Mouse (Mus musculus): ENCODE data around the gene Serpinf2. TPM values are rescaled to one million over a fixed set of nuclear protein-coding genes. Genes with fewer than 3 reads are reported as not detected.

The Serpinf2 gene
- polyA plus RNA-seq, 1 experiment: 0.06 TPM

- H3K36me3 ChIP-seq (ENCODE audit: control insufficient read depth, insufficient read depth): peaks cover 63% of the 10 kb centered on the region
- H3K27me3 ChIP-seq (ENCODE audit: control insufficient read depth, insufficient read depth, insufficient read length): no peaks in the 10 kb centered on the region
- no peaks in the 10 kb centered on the region for H3K79me2 ChIP-seq (ENCODE audit: control insufficient read depth, insufficient read depth)
- H3K4me2 ChIP-seq (ENCODE audit: low read depth): no peak overlapping the region
- TF ChIP-seq POLR2AphosphoS2 (IDR thresholded peaks at IDR 0.05; ENCODE audit: insufficient read length, low read depth) (peak; percentile 29), TCF3 (IDR thresholded peaks at IDR 0.05; ENCODE audit: insufficient read length, low read depth) (no peak), CEBPB (IDR thresholded peaks at IDR 0.05; ENCODE audit: insufficient read depth, poor library complexity, severe bottlenecking) (no peak)
- no peak overlapping the region for H3K4me3 ChIP-seq
- H3ac ChIP-seq (ENCODE audit: control insufficient read depth, insufficient read length): no peak overlapping the region
These were observed 28.8 kb downstream of the Serpinf2 start for GRCm38 (mm10) chr11:75410591-75410990.

DNA sequence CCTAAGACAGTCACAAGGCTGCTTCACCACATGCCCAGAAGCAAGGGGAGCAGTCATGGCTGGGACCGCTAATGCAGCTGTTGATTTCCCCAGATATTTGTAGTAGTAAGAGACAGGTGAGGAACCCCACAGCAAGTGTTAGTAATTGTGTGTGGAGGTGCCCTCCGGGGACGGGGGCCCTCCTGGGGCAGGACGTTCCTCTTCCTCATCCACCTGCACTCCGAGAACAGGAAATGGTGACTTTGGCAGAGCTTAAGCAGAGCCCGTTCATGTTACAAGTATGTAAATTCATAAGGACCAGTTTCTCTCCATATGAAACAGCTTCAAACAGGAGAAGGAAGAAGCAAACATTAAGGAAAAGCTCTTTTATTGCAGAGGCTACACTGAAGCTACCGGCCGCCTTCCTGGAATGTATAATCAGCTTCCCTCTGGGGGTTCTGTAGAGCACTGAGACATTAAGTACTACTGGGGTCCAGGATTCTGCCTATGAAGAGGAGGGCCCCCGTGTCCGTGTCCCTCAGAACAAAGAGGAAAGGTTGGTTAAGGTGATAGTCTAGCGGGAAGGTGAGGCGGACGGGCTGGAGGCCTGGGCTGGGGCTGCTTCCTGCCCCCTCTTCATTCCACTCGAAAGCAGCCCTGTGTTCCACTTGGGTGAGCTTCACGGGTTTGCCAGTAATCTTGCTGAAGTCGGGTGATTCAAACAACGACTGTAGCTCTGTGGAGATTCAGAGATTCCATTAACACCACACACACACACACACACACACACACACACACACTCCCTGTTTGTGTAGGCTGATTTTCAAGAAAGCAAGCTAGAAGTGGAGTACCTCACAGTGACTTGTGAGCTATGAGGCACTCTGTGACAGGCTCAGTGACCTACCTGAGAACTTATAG lies 29.5 kb downstream of the Serpinf2 start:
- Histone ChIP-seq H3K4me2 (ENCODE audit: low read depth) (no peak overlapping the region), H3K4me3 (no peak overlapping the region), H3K36me3 (ENCODE audit: control insufficient read depth, insufficient read depth) (peaks cover 56% of the 10 kb centered on the region), H3K27me3 (ENCODE audit: control insufficient read depth, insufficient read depth, insufficient read length) (no peaks in the 10 kb centered on the region), H3ac (ENCODE audit: control insufficient read depth, insufficient read length) (no peak overlapping the region), H3K79me2 (ENCODE audit: control insufficient read depth, insufficient read depth) (no peaks in the 10 kb centered on the region)
- TF ChIP-seq MAX (IDR thresholded peaks at IDR 0.05; ENCODE audit: low read depth): no peak
- TF ChIP-seq POLR2AphosphoS2 (IDR thresholded peaks at IDR 0.05; ENCODE audit: insufficient read length, low read depth): peak; percentile 23

- no peaks in the 10 kb centered on the region for H3K79me2 ChIP-seq (ENCODE audit: control insufficient read depth, insufficient read depth)
- TF ChIP-seq SRF (IDR thresholded peaks at IDR 0.05; ENCODE audit: control insufficient read depth, insufficient read length, low read depth) (no peak), MYOD1 (IDR thresholded peaks at IDR 0.05; ENCODE audit: control insufficient read depth in 1 of 3, insufficient read length in 2 of 3, low read depth in 2 of 3) (peak in 2 of 3 experiments; percentile 31 to 46)
- H3K4me3 ChIP-seq: no peak overlapping the region
- H3K36me3 ChIP-seq (ENCODE audit: control insufficient read depth, insufficient read depth): peaks cover 27% of the 10 kb centered on the region
- H3K4me2 ChIP-seq (ENCODE audit: low read depth): peak overlapping the region; percentile 47
- no peaks in the 10 kb centered on the region for H3K27me3 ChIP-seq (ENCODE audit: control insufficient read depth, insufficient read depth, insufficient read length)
- no peak overlapping the region for H3ac ChIP-seq (ENCODE audit: control insufficient read depth, insufficient read length)
These were observed 32.5 kb downstream of the Serpinf2 start for GRCm38 (mm10) chr11:75406865-75407264.

- no peak overlapping the region for H3ac ChIP-seq (ENCODE audit: control insufficient read depth, insufficient read length)
- H3K4me2 ChIP-seq (ENCODE audit: low read depth): peak overlapping the region; percentile 47
- H3K4me3 ChIP-seq: no peak overlapping the region
- no peak for TF ChIP-seq CEBPB (IDR thresholded peaks at IDR 0.05; ENCODE audit: insufficient read depth, poor library complexity, severe bottlenecking)
- peak in 1 of 3 experiments; percentile 28 for TF ChIP-seq MYOD1 (IDR thresholded peaks at IDR 0.05; ENCODE audit: control insufficient read depth in 1 of 3, insufficient read length in 2 of 3, low read depth in 2 of 3)
- peak; percentile 58 for TF ChIP-seq POLR2AphosphoS2 (IDR thresholded peaks at IDR 0.05; ENCODE audit: insufficient read length, low read depth)
- no peak for TF ChIP-seq MYOG (IDR thresholded peaks at IDR 0.05; ENCODE audit: control insufficient read depth in 1 of 3, insufficient read depth in 1 of 3, insufficient read length in 2 of 3, low read depth in 2 of 3)
- TF ChIP-seq POLR2A (IDR thresholded peaks at IDR 0.05; ENCODE audit: insufficient read length, low read depth): no peak
- TF ChIP-seq USF1 (IDR thresholded peaks at IDR 0.05; ENCODE audit: low read depth): no peak
- TF ChIP-seq MAX (IDR thresholded peaks at IDR 0.05; ENCODE audit: low read depth): no peak
- no peak for TF ChIP-seq REST (IDR thresholded peaks at IDR 0.05; ENCODE audit: insufficient read depth, insufficient read length)
- no peaks in the 10 kb centered on the region for H3K79me2 ChIP-seq (ENCODE audit: control insufficient read depth, insufficient read depth)
- H3K27me3 ChIP-seq (ENCODE audit: control insufficient read depth, insufficient read depth, insufficient read length): no peaks in the 10 kb centered on the region
- peaks cover 20% of the 10 kb centered on the region for H3K36me3 ChIP-seq (ENCODE audit: control insufficient read depth, insufficient read depth)
These were observed 33.3 kb downstream of the Serpinf2 start for GRCm38 (mm10) chr11:75406104-75406503.

DNA sequence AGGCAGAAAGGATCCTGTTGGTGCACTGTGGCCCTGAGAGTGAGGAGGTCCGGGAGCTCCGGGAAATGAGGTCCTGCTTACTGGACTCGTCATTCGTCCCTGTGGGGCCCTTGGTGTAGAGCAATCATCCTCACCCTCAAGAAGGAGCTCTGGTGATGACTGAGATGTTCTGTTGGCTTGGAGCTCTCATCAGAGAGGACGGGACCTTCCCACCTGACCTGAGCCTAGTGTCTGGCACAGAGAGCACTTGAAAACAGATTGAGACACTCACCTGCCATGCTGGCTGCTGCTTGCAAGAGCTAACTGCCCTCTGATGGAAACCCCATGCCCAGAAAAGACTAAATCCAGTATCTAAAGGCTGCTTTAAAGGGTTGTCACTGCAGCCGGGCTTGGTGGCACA lies 34.6 kb downstream of the Serpinf2 start:
- peak overlapping the region; percentile 51 for H3K4me2 ChIP-seq (ENCODE audit: low read depth)
- TF ChIP-seq TCF12 (IDR thresholded peaks at IDR 0.05; ENCODE audit: insufficient read depth, poor library complexity, severe bottlenecking) (no peak), REST (IDR thresholded peaks at IDR 0.05; ENCODE audit: insufficient read depth, insufficient read length) (no peak), POLR2AphosphoS2 (IDR thresholded peaks at IDR 0.05; ENCODE audit: insufficient read length, low read depth) (no peak), POLR2A (IDR thresholded peaks at IDR 0.05; ENCODE audit: insufficient read length, low read depth) (no peak), USF1 (IDR thresholded peaks at IDR 0.05; ENCODE audit: low read depth) (no peak), E2F4 (IDR thresholded peaks at IDR 0.05; ENCODE audit: insufficient read depth) (no peak), MAX (IDR thresholded peaks at IDR 0.05; ENCODE audit: low read depth) (no peak), TCF3 (IDR thresholded peaks at IDR 0.05; ENCODE audit: insufficient read length, low read depth) (no peak), CEBPB (IDR thresholded peaks at IDR 0.05; ENCODE audit: insufficient read depth, poor library complexity, severe bottlenecking) (no peak), MYOG (IDR thresholded peaks at IDR 0.05; ENCODE audit: control insufficient read depth in 1 of 3, insufficient read depth in 1 of 3, insufficient read length in 2 of 3, low read depth in 2 of 3) (no peak), MYOD1 (IDR thresholded peaks at IDR 0.05; ENCODE audit: control insufficient read depth in 1 of 3, insufficient read length in 2 of 3, low read depth in 2 of 3) (no peak)
- H3K4me3 ChIP-seq: no peak overlapping the region
- H3K79me2 ChIP-seq (ENCODE audit: control insufficient read depth, insufficient read depth): no peaks in the 10 kb centered on the region
- no peak overlapping the region for H3ac ChIP-seq (ENCODE audit: control insufficient read depth, insufficient read length)
- no peaks in the 10 kb centered on the region for H3K27me3 ChIP-seq (ENCODE audit: control insufficient read depth, insufficient read depth, insufficient read length)
- peaks cover 7% of the 10 kb centered on the region for H3K36me3 ChIP-seq (ENCODE audit: control insufficient read depth, insufficient read depth)
